Mouse (Mus musculus) ovary, adult 2 months (tissue): Measurements from ENCODE around the gene Hdac9. TPM values are rescaled to one million over a fixed set of nuclear protein-coding genes. Genes with fewer than 3 reads are reported as not detected.

Experiments
- polyA plus RNA-seq: library from polyadenylated mRNA; depleted of rRNA; stranded (reverse); fragments of >200 nt; gene quantifications from 2 replicates; pipeline ENCODE4 v1.2.3, GENCODE M21; 2012; rRNA removed

The Hdac9 gene
- 1.9 and 2.6 TPM in 2 replicates for polyA plus RNA-seq

DNA sequence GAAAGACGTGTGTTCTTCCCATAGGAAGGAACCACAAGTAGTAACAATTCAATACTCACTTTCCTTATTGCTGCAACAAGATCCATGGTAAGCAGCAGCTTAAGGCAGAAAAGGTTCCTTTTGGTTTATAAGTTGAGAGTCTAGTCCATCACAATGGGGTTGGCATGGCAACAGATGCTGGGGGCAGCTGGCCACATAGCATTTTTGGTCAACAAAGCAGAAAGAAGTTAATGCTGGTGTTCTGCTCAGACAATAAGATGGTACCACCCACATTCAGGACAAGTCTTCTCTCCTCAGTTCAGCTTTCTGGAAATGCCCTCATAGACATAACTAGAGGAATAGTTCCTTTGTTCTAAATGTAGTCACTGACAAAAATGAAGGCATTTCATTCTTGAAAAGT is at the start of gene Hdac9:
Gene Hdac9 (minus strand): TSS at position 101 of the 400 bp plus-strand sequence.

Other genes with a start within 250 kb of the Hdac9 start
- not detected in 2 replicates for gene Prps1l1, start 67.7 kb upstream of the Hdac9 start, polyA plus RNA-seq
- gene Snx13, start 130.1 kb upstream of the Hdac9 start, polyA plus RNA-seq: 2.9 and 5.1 TPM in 2 replicates